Mouse (Mus musculus): ENCODE data around the gene Gbf1. TPM values are rescaled to one million over a fixed set of nuclear protein-coding genes. Genes with fewer than 3 reads are reported as not detected.
"Not testable (repeated sequence)": the region's sequence is repeated elsewhere in the genome, so short reads cannot be mapped to it uniquely, and the experiment has no call there.

Gbf1 gene
- polyA plus RNA-seq, 1 experiment: 146 TPM

GRCm38 (mm10) chr19:46216716-46217115, 64.4 kb downstream of the Gbf1 start:
- no peak overlapping the region for H3K4me3 ChIP-seq (ENCODE audit: low read depth, low read length)
- H3K27ac ChIP-seq (ENCODE audit: insufficient read depth, low read depth, low read length): no peak overlapping the region
- H3K36me3 ChIP-seq (ENCODE audit: control insufficient read depth, insufficient read depth, low read length): peaks cover 3% of the 10 kb centered on the region; the same call in 1 of the 2 replicates
- 93% methylated on average over 1 of the region's 1 CpGs for WGBS
- no peaks in the 10 kb centered on the region for H3K27me3 ChIP-seq (ENCODE audit: control insufficient read depth, insufficient read depth, low read length)
- TF ChIP-seq CTCF (IDR thresholded peaks at IDR 0.05; ENCODE audit: extremely low read depth, insufficient read length, insufficient replicate concordance, low read depth, low read length) (no peak), POLR2A (IDR thresholded peaks at IDR 0.05; ENCODE audit: low read depth, low read length) (no peak)
- H3K4me1 ChIP-seq (ENCODE audit: control insufficient read depth, insufficient read depth, insufficient read length, low read length): no peaks in the 10 kb centered on the region

GRCm38 (mm10) chr19:46217347-46217746, 65.0 kb downstream of the Gbf1 start:
- H3K27me3 ChIP-seq (ENCODE audit: control insufficient read depth, insufficient read depth, low read length); H3K27ac ChIP-seq (ENCODE audit: insufficient read depth, low read depth, low read length); H3K36me3 ChIP-seq (ENCODE audit: control insufficient read depth, insufficient read depth, low read length); H3K4me3 ChIP-seq (ENCODE audit: low read depth, low read length); H3K4me1 ChIP-seq (ENCODE audit: control insufficient read depth, insufficient read depth, insufficient read length, low read length): not testable (repeated sequence)

DNA sequence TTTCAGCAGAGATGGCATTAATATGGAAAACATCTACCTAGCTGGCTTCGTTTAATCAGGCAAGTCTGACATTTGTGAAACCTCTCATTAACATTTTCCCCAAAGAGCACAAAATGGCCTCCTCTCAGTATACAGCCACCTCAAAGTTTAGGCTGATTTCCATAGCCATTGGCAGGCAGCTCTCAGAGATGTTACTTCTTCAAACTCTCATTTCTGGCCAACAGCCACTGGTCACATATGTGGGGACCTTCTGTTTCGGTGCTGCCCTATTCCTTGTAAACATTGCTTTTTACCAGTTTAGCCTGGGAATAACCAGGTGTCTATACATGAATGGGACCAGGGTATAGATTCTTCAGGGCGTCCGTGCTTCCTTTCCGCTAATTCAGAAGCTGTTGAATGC, 67.8 kb downstream of the Gbf1 start:
- TF ChIP-seq POLR2A (IDR thresholded peaks at IDR 0.05; ENCODE audit: low read depth, low read length): no peak
- TF ChIP-seq CTCF (IDR thresholded peaks at IDR 0.05; ENCODE audit: extremely low read depth, insufficient read length, insufficient replicate concordance, low read depth, low read length): no peak
- no peaks in the 10 kb centered on the region for H3K27me3 ChIP-seq (ENCODE audit: control insufficient read depth, insufficient read depth, low read length)
- H3K4me3 ChIP-seq (ENCODE audit: low read depth, low read length): no peak overlapping the region
- 91% methylated on average over 5 of the region's 5 CpGs for WGBS
- no peaks in the 10 kb centered on the region for H3K36me3 ChIP-seq (ENCODE audit: control insufficient read depth, insufficient read depth, low read length)
- no peaks in the 10 kb centered on the region for H3K4me1 ChIP-seq (ENCODE audit: control insufficient read depth, insufficient read depth, insufficient read length, low read length)
- H3K27ac ChIP-seq (ENCODE audit: insufficient read depth, low read depth, low read length): no peak overlapping the region

DNA sequence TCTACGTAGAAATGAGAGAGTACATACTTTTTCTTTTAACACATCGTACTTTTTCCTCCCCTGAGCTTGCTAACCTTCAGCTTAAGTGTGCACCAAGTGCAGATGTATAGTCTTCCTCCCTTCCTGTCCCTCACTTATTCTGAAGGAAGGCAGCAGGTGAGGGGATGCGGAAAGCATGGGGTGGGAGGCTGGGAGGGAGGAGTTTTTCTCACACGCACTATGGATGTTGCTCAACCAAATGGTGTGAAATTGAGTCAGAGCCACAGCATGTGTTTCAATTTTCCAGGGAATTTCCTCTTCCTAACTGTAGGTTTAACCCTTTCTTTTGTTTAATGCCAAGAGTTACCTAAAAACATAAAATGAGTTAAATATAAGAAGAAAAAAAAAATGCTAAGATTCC, 70.8 kb downstream of the Gbf1 start:
- TF ChIP-seq POLR2A (IDR thresholded peaks at IDR 0.05; ENCODE audit: low read depth, low read length): no peak
- no peak for TF ChIP-seq CTCF (IDR thresholded peaks at IDR 0.05; ENCODE audit: extremely low read depth, insufficient read length, insufficient replicate concordance, low read depth, low read length)
- H3K36me3 ChIP-seq (ENCODE audit: control insufficient read depth, insufficient read depth, low read length): no peaks in the 10 kb centered on the region
- WGBS: 90% methylated on average over 4 of the region's 4 CpGs

GRCm38 (mm10) chr19:46224882-46225281, 72.6 kb downstream of the Gbf1 start:
- WGBS: 83% methylated on average over 2 of the region's 2 CpGs
- no peak for TF ChIP-seq CTCF (IDR thresholded peaks at IDR 0.05; ENCODE audit: extremely low read depth, insufficient read length, insufficient replicate concordance, low read depth, low read length)
- Histone ChIP-seq H3K36me3 (ENCODE audit: control insufficient read depth, insufficient read depth, low read length) (peaks cover 5% of the 10 kb centered on the region; the same call in 1 of the 2 replicates), H3K4me3 (ENCODE audit: low read depth, low read length) (no peak overlapping the region), H3K4me1 (ENCODE audit: control insufficient read depth, insufficient read depth, insufficient read length, low read length) (no peaks in the 10 kb centered on the region), H3K27ac (ENCODE audit: insufficient read depth, low read depth, low read length) (no peak overlapping the region), H3K27me3 (ENCODE audit: control insufficient read depth, insufficient read depth, low read length) (no peaks in the 10 kb centered on the region)

More for the DNA sequence above, 70.8 kb downstream of the Gbf1 start:
- Histone ChIP-seq H3K27ac (ENCODE audit: insufficient read depth, low read depth, low read length) (no peak overlapping the region), H3K4me1 (ENCODE audit: control insufficient read depth, insufficient read depth, insufficient read length, low read length) (no peaks in the 10 kb centered on the region), H3K4me3 (ENCODE audit: low read depth, low read length) (no peak overlapping the region), H3K27me3 (ENCODE audit: control insufficient read depth, insufficient read depth, low read length) (no peaks in the 10 kb centered on the region)

GRCm38 (mm10) chr19:46225506-46225905, 73.2 kb downstream of the Gbf1 start:
- no peaks in the 10 kb centered on the region for H3K4me1 ChIP-seq (ENCODE audit: control insufficient read depth, insufficient read depth, insufficient read length, low read length)
- H3K27me3 ChIP-seq (ENCODE audit: control insufficient read depth, insufficient read depth, low read length): no peaks in the 10 kb centered on the region
- 68% methylated on average over 4 of the region's 4 CpGs for WGBS
- no peak overlapping the region for H3K27ac ChIP-seq (ENCODE audit: insufficient read depth, low read depth, low read length)
- H3K36me3 ChIP-seq (ENCODE audit: control insufficient read depth, insufficient read depth, low read length): peaks cover 5% of the 10 kb centered on the region; the same call in 1 of the 2 replicates
- no peak overlapping the region for H3K4me3 ChIP-seq (ENCODE audit: low read depth, low read length)
- TF ChIP-seq POLR2A (IDR thresholded peaks at IDR 0.05; ENCODE audit: low read depth, low read length): no peak

DNA sequence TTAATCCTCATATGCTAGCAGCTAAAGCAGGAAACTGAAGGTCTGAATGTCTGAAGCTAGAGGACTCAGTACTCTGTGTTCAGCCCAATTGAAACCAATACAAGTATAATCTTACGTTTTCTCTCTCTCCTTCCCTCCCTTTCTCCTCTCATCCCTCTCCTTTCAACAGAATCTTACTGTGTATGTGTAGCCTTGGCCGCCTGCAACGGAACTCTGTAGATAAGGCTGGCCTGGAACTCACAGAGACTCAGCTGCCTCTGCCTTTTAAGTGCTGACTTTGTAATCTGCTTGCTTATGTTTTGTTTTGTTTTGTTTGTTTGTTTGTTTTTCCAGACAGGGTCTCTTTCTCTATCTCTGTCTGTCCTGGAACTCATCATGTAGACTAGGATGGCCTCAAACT, 74.0 kb downstream of the Gbf1 start:
- Histone ChIP-seq H3K27ac (ENCODE audit: insufficient read depth, low read depth, low read length) (no peak overlapping the region), H3K36me3 (ENCODE audit: control insufficient read depth, insufficient read depth, low read length) (peaks cover 5% of the 10 kb centered on the region; the same call in 1 of the 2 replicates), H3K4me3 (ENCODE audit: low read depth, low read length) (no peak overlapping the region), H3K4me1 (ENCODE audit: control insufficient read depth, insufficient read depth, insufficient read length, low read length) (no peaks in the 10 kb centered on the region), H3K27me3 (ENCODE audit: control insufficient read depth, insufficient read depth, low read length) (no peaks in the 10 kb centered on the region)
- TF ChIP-seq CTCF (IDR thresholded peaks at IDR 0.05; ENCODE audit: extremely low read depth, insufficient read length, insufficient replicate concordance, low read depth, low read length): no peak
- no peak for TF ChIP-seq POLR2A (IDR thresholded peaks at IDR 0.05; ENCODE audit: low read depth, low read length)
- 86% methylated on average over 3 of the region's 3 CpGs for WGBS

GRCm38 (mm10) chr19:46227300-46227699, 75.0 kb downstream of the Gbf1 start:
- Histone ChIP-seq H3K36me3 (ENCODE audit: control insufficient read depth, insufficient read depth, low read length) (peaks cover 5% of the 10 kb centered on the region; the same call in 1 of the 2 replicates), H3K27me3 (ENCODE audit: control insufficient read depth, insufficient read depth, low read length) (no peaks in the 10 kb centered on the region), H3K4me3 (ENCODE audit: low read depth, low read length) (no peak overlapping the region), H3K4me1 (ENCODE audit: control insufficient read depth, insufficient read depth, insufficient read length, low read length) (no peaks in the 10 kb centered on the region), H3K27ac (ENCODE audit: insufficient read depth, low read depth, low read length) (no peak overlapping the region)
- 97% methylated on average over 3 of the region's 3 CpGs for WGBS
- TF ChIP-seq CTCF (IDR thresholded peaks at IDR 0.05; ENCODE audit: extremely low read depth, insufficient read length, insufficient replicate concordance, low read depth, low read length) (no peak), POLR2A (IDR thresholded peaks at IDR 0.05; ENCODE audit: low read depth, low read length) (no peak)
